Mouse (Mus musculus): Measurements from ENCODE around the gene 4921509C19Rik. TPM values are rescaled to one million over a fixed set of nuclear protein-coding genes. Genes with fewer than 3 reads are reported as not detected.
"Not testable (repeated sequence)": the region's sequence is repeated elsewhere in the genome, so short reads cannot be mapped to it uniquely, and the experiment has no call there.

Gene 4921509C19Rik
- polyA plus RNA-seq (2012; rRNA removed): not detected in 2 replicates

DNA sequence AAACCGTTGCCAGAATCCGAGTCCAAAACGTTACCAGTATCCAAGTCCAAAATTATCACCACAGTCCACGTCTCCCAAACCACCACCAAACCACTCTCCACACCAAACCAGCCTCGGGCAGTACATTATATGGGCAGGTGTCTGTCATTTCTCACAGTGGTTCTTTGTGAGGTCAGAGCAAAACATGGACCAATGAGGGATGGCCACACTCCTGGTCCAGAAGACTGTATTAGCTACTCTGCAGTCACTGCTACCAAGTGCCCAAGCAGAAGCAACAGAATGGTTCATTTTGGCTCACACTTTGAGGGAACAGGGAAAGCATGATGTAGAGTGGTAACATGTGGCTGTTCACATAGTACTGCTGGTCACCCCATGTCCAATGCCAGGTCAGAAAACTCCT is at the start of gene 4921509C19Rik:
Gene 4921509C19Rik, minus strand, starts transcription at position 101 of the 400 bp plus-strand sequence.
- H3K27me3 ChIP-seq (ENCODE audit: control insufficient read depth, insufficient read depth, low read length); H3K36me3 ChIP-seq (ENCODE audit: control insufficient read depth, insufficient read depth, low read length); H3K27ac ChIP-seq (ENCODE audit: insufficient read depth, low read depth, low read length); H3K4me3 ChIP-seq (ENCODE audit: low read depth, low read length); H3K4me1 ChIP-seq (ENCODE audit: control insufficient read depth, insufficient read depth, insufficient read length, low read length): not testable (repeated sequence)
- 84% methylated on average over 5 of the region's 5 CpGs for WGBS

GRCm38 (mm10) chr2:151525520-151525919 is 49.6 kb upstream of the 4921509C19Rik start:
- H3K4me3 ChIP-seq (ENCODE audit: low read depth, low read length): no peak overlapping the region
- peaks cover 2% of the 10 kb centered on the region; the same call in 1 of the 2 replicates for H3K36me3 ChIP-seq (ENCODE audit: control insufficient read depth, insufficient read depth, low read length)
- peaks cover 6% of the 10 kb centered on the region; the same call in 1 of the 2 replicates for H3K4me1 ChIP-seq (ENCODE audit: control insufficient read depth, insufficient read depth, insufficient read length, low read length)
- no peak overlapping the region for H3K27ac ChIP-seq (ENCODE audit: insufficient read depth, low read depth, low read length)
- 78% methylated on average over 2 of the region's 2 CpGs for WGBS
- no peaks in the 10 kb centered on the region for H3K27me3 ChIP-seq (ENCODE audit: control insufficient read depth, insufficient read depth, low read length)
- TF ChIP-seq CTCF (IDR thresholded peaks at IDR 0.05; ENCODE audit: extremely low read depth, insufficient read length, insufficient replicate concordance, low read depth, low read length): no peak
- TF ChIP-seq POLR2A (IDR thresholded peaks at IDR 0.05; ENCODE audit: low read depth, low read length): no peak

GRCm38 (mm10) chr2:151524324-151525041 is 48.5 kb upstream of the 4921509C19Rik start:
- Histone ChIP-seq H3K4me1 (ENCODE audit: control insufficient read depth, insufficient read depth, insufficient read length, low read length) (no peaks in the 10 kb centered on the region), H3K4me3 (ENCODE audit: low read depth, low read length) (no peak overlapping the region), H3K36me3 (ENCODE audit: control insufficient read depth, insufficient read depth, low read length) (peaks cover 7% of the 10 kb centered on the region), H3K27me3 (ENCODE audit: control insufficient read depth, insufficient read depth, low read length) (no peaks in the 10 kb centered on the region), H3K27ac (ENCODE audit: insufficient read depth, low read depth, low read length) (no peak overlapping the region)
- 48% methylated on average over 4 of the region's 4 CpGs for whole genome bisulfite sequencing
- TF ChIP-seq CTCF (IDR thresholded peaks at IDR 0.05; ENCODE audit: extremely low read depth, insufficient read length, insufficient replicate concordance, low read depth, low read length) (no peak), POLR2A (IDR thresholded peaks at IDR 0.05; ENCODE audit: low read depth, low read length) (no peak)

GRCm38 (mm10) chr2:151519000-151519399 is 43.0 kb upstream of the 4921509C19Rik start:
- no peak for TF ChIP-seq POLR2A (IDR thresholded peaks at IDR 0.05; ENCODE audit: low read depth, low read length)
- TF ChIP-seq CTCF (IDR thresholded peaks at IDR 0.05; ENCODE audit: extremely low read depth, insufficient read length, insufficient replicate concordance, low read depth, low read length): no peak
- peaks cover 19% of the 10 kb centered on the region for H3K36me3 ChIP-seq (ENCODE audit: control insufficient read depth, insufficient read depth, low read length)
- WGBS: 58% methylated on average over 2 of the region's 2 CpGs
- H3K4me3 ChIP-seq (ENCODE audit: low read depth, low read length): no peak overlapping the region
- H3K27me3 ChIP-seq (ENCODE audit: control insufficient read depth, insufficient read depth, low read length): no peaks in the 10 kb centered on the region
- H3K4me1 ChIP-seq (ENCODE audit: control insufficient read depth, insufficient read depth, insufficient read length, low read length): no peaks in the 10 kb centered on the region
- no peak overlapping the region for H3K27ac ChIP-seq (ENCODE audit: insufficient read depth, low read depth, low read length)

DNA sequence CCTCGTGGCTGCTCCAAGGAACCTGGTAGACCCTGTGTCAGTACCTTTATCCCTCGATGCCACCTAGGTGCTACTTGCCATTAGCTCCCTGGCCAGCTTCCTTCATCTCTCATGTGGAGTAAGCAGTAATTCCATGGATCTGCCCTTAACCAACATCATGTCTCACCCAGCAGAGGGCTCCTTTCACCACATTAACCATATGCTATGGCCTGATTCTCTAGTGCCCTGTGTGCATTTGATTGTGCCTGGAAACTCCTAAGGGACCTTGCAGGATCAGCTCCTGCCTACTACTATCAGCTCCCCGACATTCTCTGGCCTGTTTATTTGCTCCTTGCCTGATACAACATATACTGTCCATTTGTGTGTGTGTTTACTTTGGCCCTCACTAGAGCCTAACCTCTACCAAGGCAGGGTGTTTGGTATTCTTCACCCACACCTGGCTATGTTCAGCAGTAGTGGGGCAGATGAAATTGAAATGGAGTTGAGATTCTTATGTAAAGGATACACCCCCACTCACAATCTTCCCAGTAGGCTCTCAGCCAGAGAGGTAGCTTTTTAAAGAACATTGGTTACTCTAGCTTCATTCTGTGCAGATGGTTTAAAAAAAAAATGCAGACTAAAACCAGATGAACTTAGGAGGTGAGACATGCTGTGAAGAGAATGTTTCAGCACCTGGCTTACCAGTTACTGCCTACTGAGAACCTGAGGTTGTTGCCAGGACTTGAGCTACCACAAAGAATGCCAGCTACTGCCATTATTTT is 37.8 kb upstream of the 4921509C19Rik start:
- H3K4me1 ChIP-seq (ENCODE audit: control insufficient read depth, insufficient read depth, insufficient read length, low read length): peaks cover 4% of the 10 kb centered on the region; the same call in 1 of the 2 replicates
- TF ChIP-seq POLR2A (IDR thresholded peaks at IDR 0.05; ENCODE audit: low read depth, low read length): no peak
- no peak for TF ChIP-seq CTCF (IDR thresholded peaks at IDR 0.05; ENCODE audit: extremely low read depth, insufficient read length, insufficient replicate concordance, low read depth, low read length)
- peaks cover 34% of the 10 kb centered on the region for H3K36me3 ChIP-seq (ENCODE audit: control insufficient read depth, insufficient read depth, low read length)
- H3K27ac ChIP-seq (ENCODE audit: insufficient read depth, low read depth, low read length): no peak overlapping the region
- no peaks in the 10 kb centered on the region for H3K27me3 ChIP-seq (ENCODE audit: control insufficient read depth, insufficient read depth, low read length)
- 79% methylated on average over 3 of the region's 3 CpGs for WGBS
- H3K4me3 ChIP-seq (ENCODE audit: low read depth, low read length): no peak overlapping the region

DNA sequence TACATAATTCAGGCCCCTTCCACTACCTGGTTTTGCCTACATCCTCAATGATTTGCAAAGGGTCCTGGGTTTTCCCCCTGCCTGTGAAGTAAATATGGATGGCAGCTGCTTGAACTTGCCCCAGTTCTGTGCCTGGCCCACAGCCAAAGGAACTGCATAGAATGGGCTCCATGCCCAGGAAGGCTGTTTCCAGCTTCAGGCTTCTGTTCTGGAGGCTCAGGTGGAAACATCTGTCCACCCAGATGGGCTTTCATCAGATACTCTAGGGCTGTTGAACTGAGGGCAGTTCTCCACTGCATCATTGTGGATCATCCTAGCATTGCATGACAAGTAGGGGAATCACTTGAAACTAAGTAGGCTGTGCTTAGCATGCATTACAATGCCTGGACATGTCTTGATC is 36.2 kb upstream of the 4921509C19Rik start:
- peaks cover 41% of the 10 kb centered on the region for H3K36me3 ChIP-seq (ENCODE audit: control insufficient read depth, insufficient read depth, low read length)
- peaks cover 4% of the 10 kb centered on the region; the same call in 1 of the 2 replicates for H3K4me1 ChIP-seq (ENCODE audit: control insufficient read depth, insufficient read depth, insufficient read length, low read length)
- H3K4me3 ChIP-seq (ENCODE audit: low read depth, low read length): no peak overlapping the region
- H3K27ac ChIP-seq (ENCODE audit: insufficient read depth, low read depth, low read length): no peak overlapping the region
- TF ChIP-seq CTCF (IDR thresholded peaks at IDR 0.05; ENCODE audit: extremely low read depth, insufficient read length, insufficient replicate concordance, low read depth, low read length) (no peak), POLR2A (IDR thresholded peaks at IDR 0.05; ENCODE audit: low read depth, low read length) (no peak)
- no peaks in the 10 kb centered on the region for H3K27me3 ChIP-seq (ENCODE audit: control insufficient read depth, insufficient read depth, low read length)

DNA sequence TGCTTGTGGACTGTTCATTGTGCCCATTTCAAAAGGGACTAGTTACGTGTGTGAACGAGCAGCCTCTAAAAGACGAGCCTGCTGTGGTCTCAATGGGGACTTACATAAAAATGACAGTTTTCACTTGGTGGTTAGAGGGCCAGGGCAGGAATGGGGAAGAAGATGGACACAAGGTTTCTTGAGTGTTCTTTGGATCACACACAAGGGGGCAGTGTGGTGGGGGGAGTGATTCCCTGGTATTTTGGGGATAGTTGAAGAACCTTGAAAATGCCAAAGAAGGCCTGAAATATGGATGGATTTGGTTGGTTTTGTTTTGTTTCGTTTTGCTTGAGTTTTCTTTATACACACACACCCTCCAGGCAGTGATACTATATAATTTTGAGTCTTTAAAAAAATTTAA is 28.3 kb upstream of the 4921509C19Rik start:
- H3K4me3 ChIP-seq (ENCODE audit: low read depth, low read length): no peak overlapping the region
- H3K36me3 ChIP-seq (ENCODE audit: control insufficient read depth, insufficient read depth, low read length): peaks cover 65% of the 10 kb centered on the region
- H3K27me3 ChIP-seq (ENCODE audit: control insufficient read depth, insufficient read depth, low read length): no peaks in the 10 kb centered on the region
- TF ChIP-seq CTCF (IDR thresholded peaks at IDR 0.05; ENCODE audit: extremely low read depth, insufficient read length, insufficient replicate concordance, low read depth, low read length) (no peak), POLR2A (IDR thresholded peaks at IDR 0.05; ENCODE audit: low read depth, low read length) (no peak)
- no peak overlapping the region for H3K27ac ChIP-seq (ENCODE audit: insufficient read depth, low read depth, low read length)
- WGBS: 88% methylated on average over 4 of the region's 4 CpGs
- H3K4me1 ChIP-seq (ENCODE audit: control insufficient read depth, insufficient read depth, insufficient read length, low read length): no peaks in the 10 kb centered on the region
